Mouse (Mus musculus): ENCODE results near the gene Epb41l4b. TPM values are rescaled to one million over a fixed set of nuclear protein-coding genes. Genes with fewer than 3 reads are reported as not detected.

Epb41l4b gene
- 3.5 and 5.4 TPM in 2 replicates for total RNA-seq (2021)
- long read RNA-seq, experiment 1, transcript Epb41l4b-201 (16 exons, 3,247 nt), result major isoform, 5 of 6 reads
- long read RNA-seq, experiment 1, partial matches to known transcripts, result 1 of 6 reads
- long read RNA-seq, experiment 1, other reads (novel, unspliced or antisense), result 0 of 6 reads
- long read RNA-seq, experiment 2, transcript Epb41l4b-201 (16 exons, 3,247 nt), result major isoform, 6 of 7 reads
- long read RNA-seq, experiment 2, partial matches to known transcripts, result 0 of 7 reads
- long read RNA-seq, experiment 2, other reads (novel, unspliced or antisense), result 1 of 7 reads

GRCm38 (mm10) chr4:57143026-57143937 lies at the start of gene Epb41l4b:
Gene Epb41l4b, minus strand, starts transcription at chr4:57143437.
- DNase-seq, result peak; percentile 89

- DNase-seq, result no peak
These were observed 48.5 kb upstream of the Epb41l4b start for GRCm38 (mm10) chr4:57191543-57192283.

GRCm38 (mm10) chr4:57189881-57190280 lies 46.6 kb upstream of the Epb41l4b start:
- no peak for DNase-seq

DNA sequence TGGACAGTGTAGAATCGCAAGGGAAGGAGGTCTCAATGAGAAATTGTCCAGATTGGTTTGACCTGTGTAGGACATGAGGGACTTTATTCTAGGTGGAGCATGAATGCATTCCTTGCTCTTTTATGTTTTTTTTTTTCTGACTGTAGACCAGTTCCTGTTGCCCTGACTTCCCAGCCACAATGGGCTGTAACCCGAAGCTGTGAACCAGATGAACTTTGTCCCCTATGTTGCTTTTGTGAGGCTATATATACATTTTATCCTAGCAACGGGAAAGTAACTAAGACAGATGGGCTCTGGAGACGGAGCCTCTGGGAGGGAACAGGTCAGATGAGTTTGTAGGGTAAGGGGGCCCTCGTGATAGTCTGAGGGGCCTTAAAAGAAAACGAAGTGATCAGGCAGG lies 42.8 kb upstream of the Epb41l4b start:
- no peak for DNase-seq

DNA sequence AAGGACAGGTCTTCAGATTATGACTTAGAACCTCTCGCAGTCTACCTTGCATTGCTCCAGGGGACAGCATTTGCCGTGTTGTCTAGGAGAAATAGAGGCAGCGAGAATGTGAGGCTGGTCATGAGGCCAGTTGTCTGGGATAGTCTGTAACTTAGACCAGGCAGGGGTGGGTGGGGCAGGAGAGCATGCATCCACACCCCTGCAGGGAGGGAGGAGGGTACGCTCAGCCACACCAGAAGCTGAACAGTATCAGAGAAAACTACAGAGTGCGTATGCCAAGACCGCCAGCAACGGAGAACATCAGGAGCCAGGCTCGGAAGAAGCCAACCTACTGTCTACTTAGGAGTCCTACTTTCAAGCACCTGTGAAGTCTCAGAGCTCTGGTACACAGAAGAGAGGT lies 42.2 kb upstream of the Epb41l4b start:
- DNase-seq, result no peak

GRCm38 (mm10) chr4:57183493-57183892 lies 40.3 kb upstream of the Epb41l4b start:
- DNase-seq, result no peak

DNA sequence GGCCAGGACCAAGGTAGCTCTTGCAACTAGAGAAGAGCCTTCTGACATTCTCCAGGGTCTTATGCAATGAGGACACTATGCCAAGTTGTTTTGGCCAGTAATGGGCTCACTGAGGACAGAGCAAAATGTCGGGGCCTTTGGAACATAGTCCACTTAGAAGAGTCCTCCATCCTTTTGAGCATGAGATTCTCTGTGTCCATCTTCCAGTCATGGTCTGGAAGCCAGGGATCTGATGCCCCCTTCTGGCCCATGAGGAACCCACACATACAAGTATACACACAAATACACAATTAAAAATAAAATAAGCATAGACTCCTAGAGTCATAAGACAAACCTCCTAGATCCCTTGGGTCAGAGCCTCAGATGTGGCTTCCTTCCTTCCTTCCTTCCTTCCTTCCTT lies 38.3 kb upstream of the Epb41l4b start:
- peak; percentile 44 for DNase-seq

GRCm38 (mm10) chr4:57178881-57179280 lies 35.6 kb upstream of the Epb41l4b start:
- DNase-seq, result no peak

DNA sequence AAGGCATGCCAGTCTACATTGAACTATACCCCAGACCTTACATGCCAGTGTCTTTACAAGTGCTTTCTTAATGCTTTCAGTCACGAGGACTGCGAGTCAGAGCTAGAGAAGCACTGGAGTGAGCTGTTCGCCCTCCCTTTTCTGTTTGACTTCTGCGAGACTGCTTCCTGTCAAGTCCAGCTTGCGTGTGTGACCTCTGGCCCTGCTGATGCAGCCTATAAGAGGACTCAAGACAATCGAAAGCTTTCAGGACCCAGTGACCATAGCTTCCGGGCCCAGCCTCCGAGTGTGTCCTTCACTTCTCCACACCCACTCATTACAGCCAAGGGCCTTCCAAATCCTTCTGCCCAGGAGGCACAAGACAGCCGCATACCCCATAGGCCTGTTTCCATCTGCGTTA lies 32.1 kb upstream of the Epb41l4b start:
- DNase-seq, result peak; percentile 30

- no peak for DNase-seq
These were observed 29.6 kb upstream of the Epb41l4b start for GRCm38 (mm10) chr4:57172861-57173260.

- no peak for DNase-seq
These were observed 28.6 kb upstream of the Epb41l4b start for GRCm38 (mm10) chr4:57171817-57172216.

- no peak for DNase-seq
These were observed 25.4 kb upstream of the Epb41l4b start for GRCm38 (mm10) chr4:57168680-57169079.

DNA sequence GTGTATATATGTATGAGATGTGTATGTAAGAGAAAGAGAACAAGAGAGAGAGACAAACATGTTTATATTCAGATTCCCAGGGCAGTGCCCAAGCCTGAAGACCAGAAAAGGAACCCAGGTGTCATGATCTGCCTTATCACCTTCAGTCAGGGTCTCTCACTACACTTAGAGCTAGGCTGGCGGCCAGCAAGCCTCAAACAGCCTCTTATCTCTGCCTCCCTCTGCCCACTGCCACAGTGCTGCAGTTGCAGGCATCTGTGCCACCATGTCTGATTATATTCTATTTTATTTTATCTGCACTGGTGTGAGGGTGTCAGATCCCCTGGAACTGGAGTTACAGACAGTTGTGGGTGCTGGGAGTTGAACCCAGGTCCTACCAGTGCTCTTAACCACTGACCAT lies 25.0 kb upstream of the Epb41l4b start:
- DNase-seq, result no peak

- DNase-seq, result no peak
These were observed 24.0 kb upstream of the Epb41l4b start for GRCm38 (mm10) chr4:57166922-57167870.

- no peak for DNase-seq
These were observed 22.4 kb upstream of the Epb41l4b start for GRCm38 (mm10) chr4:57165654-57166053.

DNA sequence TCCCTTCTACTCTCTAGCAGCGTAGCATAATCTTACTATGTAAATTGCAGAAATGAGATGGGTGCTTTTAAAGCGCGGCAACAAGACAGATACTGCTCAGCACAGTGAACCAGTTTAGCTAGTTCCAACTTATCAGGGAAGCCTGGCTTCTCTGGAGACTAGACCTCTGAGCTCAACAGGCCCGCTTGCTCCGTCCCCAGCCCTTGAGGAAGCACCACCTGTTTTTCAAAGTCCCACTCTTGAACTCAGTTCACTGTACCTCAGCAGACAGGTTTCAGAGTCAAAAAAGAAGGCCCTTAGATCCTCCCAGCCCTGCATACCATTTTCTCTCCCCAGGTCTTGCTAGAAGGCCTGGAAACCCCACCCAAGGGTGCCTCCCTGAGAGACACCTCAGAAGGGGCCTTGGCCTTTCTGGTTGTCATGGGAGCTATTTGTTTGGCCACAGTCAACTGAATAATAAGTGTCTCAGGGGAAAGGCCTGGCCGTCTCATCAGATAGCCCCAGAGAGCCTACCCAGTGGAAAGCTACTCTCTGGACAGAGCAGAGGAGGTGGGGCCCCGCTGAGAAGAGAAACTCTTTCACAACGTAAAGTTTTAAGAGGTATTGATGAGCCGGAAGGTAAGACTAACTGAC lies 21.5 kb upstream of the Epb41l4b start:
- peak; percentile 66 for DNase-seq

- no peak for DNase-seq
These were observed 19.8 kb upstream of the Epb41l4b start for GRCm38 (mm10) chr4:57162789-57163722.

- DNase-seq, result no peak
These were observed 17.3 kb upstream of the Epb41l4b start for GRCm38 (mm10) chr4:57160571-57160970.

GRCm38 (mm10) chr4:57156549-57157169 lies 13.4 kb upstream of the Epb41l4b start:
- peak; percentile 37 for DNase-seq
